Mouse (Mus musculus) natural killer cell, adult 2 months (primary cell): ENCODE measurements at regions not wholly inside any gene's neighbourhood (a gene's known extent, or its start where the extent isn't known, plus 50 kb on each side); places are given as distances from the start of the nearest gene placed in this dataset.

ENCODE experiments used
- DNase-seq, 2 experiments: peaks; one replicate each; pipeline ENCODE4 v3.0.0; 2022; ENCODE audit warnings: low spot score in 2 of 2

GRCm38 (mm10) chr10:16592870-16593269, 1130.1 kb upstream of the Cited2 start:
- no peak for DNase-seq

DNA sequence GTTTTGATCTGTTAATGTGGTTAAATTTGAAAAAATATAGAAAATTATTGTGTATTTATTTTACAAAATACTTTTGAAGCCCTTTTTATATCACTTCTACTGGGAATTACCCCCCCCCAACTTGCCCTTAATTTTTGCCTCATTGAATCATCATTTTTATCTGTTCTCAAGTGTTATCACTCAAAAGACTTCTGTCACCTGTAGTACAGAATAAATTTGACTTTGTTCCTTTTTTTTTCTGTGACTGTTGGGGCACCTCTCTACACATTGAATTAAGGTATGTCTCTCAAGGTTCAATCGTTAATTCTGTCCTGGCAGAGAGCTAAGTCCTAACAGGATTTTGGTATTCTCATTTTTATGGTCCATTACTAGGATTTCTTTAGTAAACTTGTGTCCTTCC, 1123.0 kb upstream of the Cited2 start:
- DNase-seq: no peak

- DNase-seq: no peak
These were observed 1122.3 kb upstream of the Cited2 start for GRCm38 (mm10) chr10:16600551-16601224.

DNA sequence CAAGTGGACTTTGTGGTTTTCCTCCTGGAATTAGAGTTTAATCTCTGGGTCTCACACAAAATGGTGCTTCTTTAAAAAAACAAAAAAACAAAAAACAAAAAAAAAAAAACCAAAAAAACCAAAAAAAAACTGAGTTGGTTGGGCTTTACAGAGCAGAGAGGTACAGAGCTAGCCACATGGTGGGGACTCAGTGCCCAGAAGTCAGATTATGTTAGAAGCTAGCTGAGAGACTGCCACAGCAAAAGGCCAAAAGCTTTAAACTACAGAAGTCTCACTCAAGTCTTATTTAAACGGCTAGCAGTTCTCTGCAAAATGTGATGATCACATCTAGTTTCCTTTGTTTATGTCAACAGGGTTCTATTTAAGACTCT, 1121.8 kb upstream of the Cited2 start:
- DNase-seq: no peak

DNA sequence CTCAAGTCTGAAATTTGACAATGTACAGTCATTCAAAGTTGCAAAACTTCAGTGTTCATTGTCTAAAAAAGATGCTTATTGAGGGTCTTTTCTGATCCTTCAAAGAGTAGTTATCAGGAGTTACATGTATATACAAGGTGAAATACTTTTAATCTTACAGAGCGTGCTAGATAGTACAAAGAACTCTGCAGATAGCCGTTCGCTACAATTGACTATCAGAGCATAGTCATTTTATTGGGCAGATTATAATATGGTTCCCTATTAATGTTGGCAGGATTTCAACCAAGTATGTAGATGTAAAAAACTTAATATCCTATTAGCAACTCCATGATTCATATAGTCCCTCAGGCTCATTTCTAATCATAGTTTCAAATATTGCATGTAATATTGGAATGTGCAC, 1114.7 kb upstream of the Cited2 start:
- no peak for DNase-seq

DNA sequence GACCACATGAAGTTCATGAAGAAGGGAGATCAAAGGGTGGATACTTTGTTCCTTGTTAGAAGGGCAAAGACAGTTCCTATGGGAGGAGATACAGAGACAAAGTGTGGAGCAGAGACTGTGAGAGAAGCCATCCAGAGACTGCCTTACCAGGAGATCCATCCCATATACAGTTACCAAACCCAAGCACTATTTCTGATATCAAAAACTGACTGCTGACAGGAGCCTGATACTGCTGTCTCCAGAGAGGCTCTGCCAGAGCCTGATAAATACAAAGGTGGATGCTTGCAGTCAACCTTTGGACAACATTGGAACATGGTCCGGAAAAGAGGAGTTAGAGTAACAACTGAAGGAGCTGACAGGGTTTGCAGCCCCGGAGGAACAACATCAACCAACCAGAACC, 1104.3 kb upstream of the Cited2 start:
- no peak for DNase-seq

DNA sequence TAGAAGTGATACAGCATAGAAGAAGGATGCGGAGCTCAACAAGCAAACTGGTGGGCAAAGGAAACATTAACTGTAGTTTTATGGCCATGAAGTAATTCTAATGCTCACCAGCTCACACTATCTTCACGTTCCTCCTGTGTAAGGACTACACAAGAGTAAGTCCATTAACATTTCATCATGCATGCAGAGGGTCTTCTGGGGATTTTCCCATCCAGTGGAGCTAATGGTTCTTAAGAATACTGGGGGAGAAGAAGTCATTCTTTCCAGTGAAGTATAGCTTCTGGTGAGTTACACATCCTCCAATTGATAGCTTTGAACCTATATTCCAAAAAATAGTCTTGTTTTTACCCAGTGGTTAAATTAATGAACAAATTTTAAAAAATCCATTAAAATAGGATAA, 1103.4 kb upstream of the Cited2 start:
- DNase-seq: no peak

- no peak for DNase-seq
These were observed 1102.0 kb upstream of the Cited2 start for GRCm38 (mm10) chr10:16620804-16621559.

DNA sequence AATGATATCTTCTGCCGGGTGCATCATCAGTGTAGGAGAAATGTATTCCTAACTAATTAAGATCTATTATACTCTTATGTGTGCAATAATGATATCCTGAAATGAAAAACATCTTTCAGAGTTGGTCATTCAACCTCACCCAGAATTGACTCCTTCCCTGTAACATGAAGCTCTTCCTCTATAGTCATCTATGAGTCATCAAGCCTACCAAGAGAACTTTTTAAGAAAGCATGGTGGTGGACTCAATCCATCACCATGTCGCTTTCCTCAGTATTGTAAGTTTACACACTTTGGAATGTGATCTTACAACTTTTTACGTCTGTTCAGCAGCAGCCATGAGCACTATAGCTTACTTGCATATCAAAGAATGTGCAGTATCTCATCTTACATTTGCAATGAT, 1100.2 kb upstream of the Cited2 start:
- no peak for DNase-seq

GRCm38 (mm10) chr10:16633236-16633635, 1089.8 kb upstream of the Cited2 start:
- no peak for DNase-seq

DNA sequence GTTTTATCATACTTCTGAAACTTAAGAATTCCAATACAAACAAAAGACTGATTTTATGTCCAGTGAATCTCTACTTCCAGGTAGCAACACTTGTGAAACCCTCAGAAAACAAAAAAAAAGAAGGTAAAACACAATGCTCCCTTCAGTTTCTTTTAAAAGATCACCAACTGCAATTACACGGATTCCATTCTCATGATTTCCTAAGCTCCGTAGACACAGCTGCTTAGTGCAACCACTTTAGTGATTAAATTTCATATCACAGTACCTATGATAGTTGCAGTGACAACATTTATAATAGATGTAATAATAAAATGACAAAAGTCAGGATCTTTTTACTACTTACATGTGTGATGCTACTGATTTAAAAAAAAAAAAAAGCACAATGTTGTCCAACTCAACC, 1087.6 kb upstream of the Cited2 start:
- DNase-seq: no peak

- no peak for DNase-seq
These were observed 1086.0 kb upstream of the Cited2 start for GRCm38 (mm10) chr10:16637006-16637405.

DNA sequence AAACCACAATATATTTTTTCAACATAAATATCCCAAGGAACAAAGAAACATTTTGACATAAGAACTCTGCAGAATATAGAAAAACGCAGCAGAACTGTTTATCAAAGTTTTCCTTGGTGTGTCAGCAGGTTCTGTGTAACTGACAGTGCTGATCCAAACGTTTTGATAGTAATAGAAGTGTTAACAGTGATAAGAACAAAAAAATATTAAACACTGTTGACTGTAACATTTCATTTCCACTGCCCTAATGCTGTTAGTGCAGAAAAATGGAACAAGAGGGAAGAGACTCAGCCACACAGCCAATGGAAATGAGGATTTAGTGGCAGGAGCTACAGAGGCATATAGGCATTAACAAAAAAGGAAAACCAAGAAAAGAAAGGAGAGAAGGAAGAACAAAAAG, 1084.9 kb upstream of the Cited2 start:
- DNase-seq: no peak

GRCm38 (mm10) chr10:16640136-16640535, 1082.9 kb upstream of the Cited2 start:
- no peak for DNase-seq

GRCm38 (mm10) chr10:16650120-16650519, 1072.9 kb upstream of the Cited2 start:
- no peak for DNase-seq

- no peak for DNase-seq
These were observed 1070.6 kb upstream of the Cited2 start for GRCm38 (mm10) chr10:16652450-16652849.

GRCm38 (mm10) chr10:16664483-16664882, 1058.5 kb upstream of the Cited2 start:
- DNase-seq: no peak

GRCm38 (mm10) chr10:16670286-16670685, 1052.7 kb upstream of the Cited2 start:
- DNase-seq: no peak

DNA sequence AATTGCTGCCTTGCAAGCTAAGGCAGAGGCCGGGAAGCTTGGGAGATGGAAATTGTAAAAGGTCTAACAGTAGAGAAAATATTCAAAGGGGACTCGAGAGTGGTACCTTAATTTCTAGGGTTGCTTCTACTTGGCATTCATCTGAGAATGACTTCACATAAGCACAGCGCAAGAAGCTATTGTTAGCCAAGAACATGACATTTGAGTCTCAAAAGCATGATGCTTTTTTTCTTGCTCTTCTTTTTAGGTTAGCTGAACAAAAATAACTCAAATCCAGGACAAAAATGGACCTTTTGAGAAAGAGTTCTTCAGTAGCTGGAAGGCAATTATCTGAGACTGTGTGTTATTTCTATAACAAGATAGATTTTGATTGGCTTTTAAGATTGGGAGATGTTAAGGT, 1042.0 kb upstream of the Cited2 start:
- no peak for DNase-seq

DNA sequence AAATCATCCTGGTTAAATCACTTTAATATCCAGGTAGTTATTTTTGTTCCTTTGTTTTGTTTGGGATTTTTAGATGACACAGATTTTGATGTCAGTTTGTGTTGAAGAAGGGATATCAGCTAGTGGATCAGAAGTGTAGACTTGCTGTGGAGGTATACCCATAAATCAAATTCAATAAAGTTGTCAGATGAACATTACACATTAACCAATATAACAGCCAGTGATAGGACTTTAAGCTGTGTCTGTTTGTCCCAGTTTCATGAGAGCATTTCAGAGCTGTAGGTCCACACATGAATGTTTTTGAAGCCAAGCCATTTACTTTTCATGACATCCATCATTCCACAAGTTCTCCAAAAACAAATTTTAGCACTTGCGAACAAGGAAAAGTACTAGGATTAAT, 1037.7 kb upstream of the Cited2 start:
- no peak for DNase-seq

- DNase-seq: no peak
These were observed 1016.0 kb upstream of the Cited2 start for GRCm38 (mm10) chr10:16706976-16707375.

DNA sequence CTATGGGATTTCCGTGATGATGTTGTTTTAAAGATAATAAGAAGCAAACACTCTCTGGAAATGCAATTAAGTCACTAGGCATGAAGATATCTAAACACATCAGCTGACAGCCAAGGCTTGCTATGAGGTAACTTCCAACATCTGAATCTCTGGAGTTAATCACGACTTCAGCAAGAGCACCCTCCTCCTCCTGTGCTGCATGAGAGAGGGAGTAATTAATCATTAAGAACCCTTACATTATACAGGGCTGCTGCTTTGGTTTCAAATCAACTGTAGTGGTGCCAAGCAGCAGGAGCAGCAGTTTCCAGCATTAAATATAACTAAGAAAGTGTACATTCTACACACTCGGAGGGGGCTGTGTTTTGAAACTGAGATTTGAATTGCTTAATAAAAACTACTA, 1009.9 kb upstream of the Cited2 start:
- DNase-seq: no peak

GRCm38 (mm10) chr10:16714065-16714464, 1009.0 kb upstream of the Cited2 start:
- DNase-seq: no peak

GRCm38 (mm10) chr10:16714526-16714925, 1008.5 kb upstream of the Cited2 start:
- no peak for DNase-seq
